Mouse (Mus musculus): ENCODE measurements around the gene Banp. TPM values are rescaled to one million over a fixed set of nuclear protein-coding genes. Genes with fewer than 3 reads are reported as not detected.
A peak's percentile ranks its signal among the peaks of the same experiment; 100 is the strongest.

Banp gene
- 97.7 and 127 TPM in 2 replicates for polyA plus RNA-seq (2012; rRNA removed)
- polyA plus RNA-seq (2014; fragmentation: Nextera tagmentation; extraction: Ambion mirVana), result 33.2 and 39.3 TPM in 2 replicates

- Histone ChIP-seq H3K9me3 (ENCODE audit: control insufficient read depth, low read length) (no peaks in the 10 kb centered on the region), H3K4me1 (ENCODE audit: control insufficient read depth, insufficient read depth, low read length) (peaks cover 34% of the 10 kb centered on the region)
- no peak for DNase-seq (ENCODE audit: low spot score)
Measured at GRCm38 (mm10) chr8:121949222-121949800, at the start of gene Banp. Banp (plus strand) TSS chr8:121949750.

DNA sequence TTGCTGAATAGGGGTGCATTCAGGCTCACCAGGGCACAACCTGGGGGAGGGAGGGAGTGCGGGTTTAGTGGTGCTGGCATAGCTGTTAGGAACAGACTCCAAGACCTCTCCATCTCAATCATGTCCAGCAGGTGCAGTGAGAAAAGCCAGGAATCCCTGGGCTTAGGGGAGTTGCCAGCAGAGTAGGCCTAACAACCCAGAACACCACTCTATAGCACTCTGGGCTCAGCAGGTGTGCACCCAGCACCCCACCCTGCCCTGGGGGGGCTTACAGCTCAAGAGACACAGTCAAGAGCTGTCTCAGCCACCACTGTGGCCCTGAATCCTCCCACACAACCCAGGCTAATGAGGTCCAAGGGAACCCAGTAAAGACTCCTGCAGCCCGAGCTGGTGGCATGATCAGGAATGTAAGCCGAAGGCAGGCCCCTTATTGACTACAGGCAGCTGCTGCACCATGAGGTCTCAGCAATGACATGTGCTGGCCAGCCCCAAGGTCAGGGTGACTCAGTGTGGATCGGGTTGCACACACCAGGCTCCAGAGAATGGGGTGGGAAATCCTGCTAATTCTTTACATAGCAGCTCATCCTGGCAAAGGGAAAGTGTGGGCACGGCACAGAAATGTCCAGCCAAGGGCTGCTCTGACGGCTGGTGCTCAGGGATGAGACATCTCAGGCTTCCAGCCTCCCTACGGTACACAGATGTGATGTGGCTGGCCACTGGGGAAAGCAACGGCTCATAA lies 47.9 kb upstream of the Banp start:
- ATAC-seq (ENCODE audit: low FRiP score, low read depth) (peak; percentile 62), DNase-seq (ENCODE audit: low spot score) (peak; percentile 52)
- Histone ChIP-seq H3K9ac (ENCODE audit: low read depth, low read length, severe bottlenecking) (no peak overlapping the region; the same call in 1 of the 2 replicates), H3K4me3 (replicated peaks; ENCODE audit: low read length) (no peak overlapping the region), H3K36me3 (ENCODE audit: control insufficient read depth, insufficient read depth, low read length) (no peaks in the 10 kb centered on the region), H3K4me1 (ENCODE audit: control insufficient read depth, insufficient read depth, low read length) (peaks cover 30% of the 10 kb centered on the region), H3K27ac (replicated peaks; ENCODE audit: low read depth, low read length) (no peak overlapping the region), H3K4me2 (replicated peaks; ENCODE audit: low read depth, low read length, severe bottlenecking) (no peak overlapping the region), H3K9me3 (ENCODE audit: control insufficient read depth, low read length) (no peaks in the 10 kb centered on the region), H3K27me3 (ENCODE audit: control insufficient read depth, insufficient read depth, low read length) (no peaks in the 10 kb centered on the region)
- WGBS, result 46% methylated on average over 8 of the region's 8 CpGs
- no peak for TF ChIP-seq POLR2A (IDR thresholded peaks at IDR 0.05; ENCODE audit: borderline replicate concordance, extremely low read depth, insufficient read depth, insufficient read length)

More at GRCm38 (mm10) chr8:121949222-121949800, at the start of gene Banp:
- Histone ChIP-seq H3K27ac (replicated peaks; ENCODE audit: low read depth, low read length) (peak within 1 kb of the TSS; percentile 94), H3K27me3 (ENCODE audit: control insufficient read depth, insufficient read depth, low read length) (no peaks in the 10 kb centered on the region), H3K9ac (ENCODE audit: low read depth, low read length, severe bottlenecking) (peak within 1 kb of the TSS; percentile 99), H3K4me3 (replicated peaks; ENCODE audit: low read length) (peak within 1 kb of the TSS; percentile 89), H3K4me2 (replicated peaks; ENCODE audit: low read depth, low read length, severe bottlenecking) (peak within 1 kb of the TSS; percentile 64), H3K36me3 (ENCODE audit: control insufficient read depth, insufficient read depth, low read length) (peaks cover 15% of the 10 kb centered on the region; the same call in 1 of the 2 replicates)
- TF ChIP-seq POLR2A (IDR thresholded peaks at IDR 0.05; ENCODE audit: borderline replicate concordance, extremely low read depth, insufficient read depth, insufficient read length), result no peak
- 69% methylated on average over 6 of the region's 6 CpGs for WGBS
- no peak for ATAC-seq (ENCODE audit: low FRiP score, low read depth)

DNA sequence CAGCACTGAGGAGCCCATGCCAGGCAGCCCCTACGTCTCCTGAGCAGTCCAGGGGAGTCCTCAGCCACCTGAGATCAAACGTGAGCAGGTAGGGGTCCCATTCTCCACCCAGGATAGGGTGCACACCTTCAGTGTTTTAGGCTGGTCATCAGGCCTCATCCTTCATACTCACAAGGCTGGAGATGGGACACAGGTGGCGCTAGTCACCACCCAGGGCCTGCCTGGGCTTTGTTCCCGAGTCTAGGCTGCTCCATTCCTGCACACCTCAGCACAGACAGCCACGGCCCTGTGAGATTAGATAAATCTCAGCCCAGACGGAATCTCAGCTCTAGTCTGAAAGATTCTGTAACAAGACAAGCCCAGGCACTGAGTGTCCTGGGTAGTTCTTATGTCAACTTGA lies 45.6 kb upstream of the Banp start:
- no peak for TF ChIP-seq POLR2A (IDR thresholded peaks at IDR 0.05; ENCODE audit: borderline replicate concordance, extremely low read depth, insufficient read depth, insufficient read length)
- H3K4me3 ChIP-seq (replicated peaks; ENCODE audit: low read length), result no peak overlapping the region
- no peak overlapping the region for H3K4me2 ChIP-seq (replicated peaks; ENCODE audit: low read depth, low read length, severe bottlenecking)
- no peak overlapping the region for H3K9ac ChIP-seq (ENCODE audit: low read depth, low read length, severe bottlenecking)
- no peak for ATAC-seq (ENCODE audit: low FRiP score, low read depth)
- peaks cover 17% of the 10 kb centered on the region for H3K4me1 ChIP-seq (ENCODE audit: control insufficient read depth, insufficient read depth, low read length)
- WGBS, result 73% methylated on average over 6 of the region's 6 CpGs
- no peaks in the 10 kb centered on the region for H3K9me3 ChIP-seq (ENCODE audit: control insufficient read depth, low read length)
- no peaks in the 10 kb centered on the region for H3K27me3 ChIP-seq (ENCODE audit: control insufficient read depth, insufficient read depth, low read length)
- no peaks in the 10 kb centered on the region for H3K36me3 ChIP-seq (ENCODE audit: control insufficient read depth, insufficient read depth, low read length)
- H3K27ac ChIP-seq (replicated peaks; ENCODE audit: low read depth, low read length), result no peak overlapping the region
- DNase-seq (ENCODE audit: low spot score), result no peak

GRCm38 (mm10) chr8:121904999-121905398 lies 44.6 kb upstream of the Banp start:
- 0 out of 2 replicates have a peak overlapping the region, but pooled peaks have one; percentile 1 for H3K9ac ChIP-seq (ENCODE audit: low read depth, low read length, severe bottlenecking)
- H3K4me1 ChIP-seq (ENCODE audit: control insufficient read depth, insufficient read depth, low read length), result peaks cover 18% of the 10 kb centered on the region

DNA sequence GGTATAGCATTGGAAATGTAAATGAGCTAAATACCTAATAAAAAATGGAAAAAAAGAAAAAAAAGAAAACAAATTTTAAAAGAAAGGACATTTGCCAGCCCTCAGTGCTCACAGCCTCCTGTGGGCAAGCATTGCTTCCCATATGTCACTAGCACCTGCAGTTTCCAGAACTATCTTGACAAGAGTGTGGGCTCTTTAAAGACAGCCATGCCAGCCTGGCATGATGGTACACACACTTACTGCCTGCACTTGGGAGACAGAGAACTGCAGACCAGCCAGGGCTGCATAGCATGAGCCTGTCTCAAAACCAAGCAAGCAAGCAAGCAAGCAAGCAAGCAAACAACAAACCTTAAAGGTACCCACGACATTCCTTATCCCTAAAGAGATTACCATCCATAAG lies 44.1 kb upstream of the Banp start:
- H3K4me2 ChIP-seq (replicated peaks; ENCODE audit: low read depth, low read length, severe bottlenecking), result peak overlapping the region; percentile 98
- WGBS, result 75% methylated on average over 1 of the region's 1 CpGs
- no peak for TF ChIP-seq POLR2A (IDR thresholded peaks at IDR 0.05; ENCODE audit: borderline replicate concordance, extremely low read depth, insufficient read depth, insufficient read length)
- no peaks in the 10 kb centered on the region for H3K9me3 ChIP-seq (ENCODE audit: control insufficient read depth, low read length)
- no peak for ATAC-seq (ENCODE audit: low FRiP score, low read depth)
- no peak overlapping the region for H3K9ac ChIP-seq (ENCODE audit: low read depth, low read length, severe bottlenecking)
- no peaks in the 10 kb centered on the region for H3K36me3 ChIP-seq (ENCODE audit: control insufficient read depth, insufficient read depth, low read length)
- no peaks in the 10 kb centered on the region for H3K27me3 ChIP-seq (ENCODE audit: control insufficient read depth, insufficient read depth, low read length)
- no peak for DNase-seq (ENCODE audit: low spot score)
- H3K27ac ChIP-seq (replicated peaks; ENCODE audit: low read depth, low read length), result no peak overlapping the region
- peaks cover 18% of the 10 kb centered on the region for H3K4me1 ChIP-seq (ENCODE audit: control insufficient read depth, insufficient read depth, low read length)
- H3K4me3 ChIP-seq (replicated peaks; ENCODE audit: low read length), result peak overlapping the region; percentile 77; the same call in 1 of the 2 replicates

More at GRCm38 (mm10) chr8:121904999-121905398, 44.6 kb upstream of the Banp start:
- H3K27ac ChIP-seq (replicated peaks; ENCODE audit: low read depth, low read length), result no peak overlapping the region
- no peak for TF ChIP-seq POLR2A (IDR thresholded peaks at IDR 0.05; ENCODE audit: borderline replicate concordance, extremely low read depth, insufficient read depth, insufficient read length)
- no peaks in the 10 kb centered on the region for H3K36me3 ChIP-seq (ENCODE audit: control insufficient read depth, insufficient read depth, low read length)
- H3K27me3 ChIP-seq (ENCODE audit: control insufficient read depth, insufficient read depth, low read length), result no peaks in the 10 kb centered on the region
- ATAC-seq (ENCODE audit: low FRiP score, low read depth) (no peak), DNase-seq (ENCODE audit: low spot score) (no peak)
- 81% methylated on average over 9 of the region's 9 CpGs for WGBS
- H3K4me3 ChIP-seq (replicated peaks; ENCODE audit: low read length), result no peak overlapping the region
- H3K9me3 ChIP-seq (ENCODE audit: control insufficient read depth, low read length), result no peaks in the 10 kb centered on the region
- peak overlapping the region; percentile 98; the same call in 1 of the 2 replicates for H3K4me2 ChIP-seq (replicated peaks; ENCODE audit: low read depth, low read length, severe bottlenecking)
